Mouse (Mus musculus): ENCODE data around the gene Trafd1.
A peak's percentile ranks its signal among the peaks of the same experiment; 100 is the strongest.

Gene Trafd1

GRCm38 (mm10) chr5:121383857-121384756 lies 1.3 kb downstream of the Trafd1 start:
- DNase-seq, result peak; percentile 11 to 15

DNA sequence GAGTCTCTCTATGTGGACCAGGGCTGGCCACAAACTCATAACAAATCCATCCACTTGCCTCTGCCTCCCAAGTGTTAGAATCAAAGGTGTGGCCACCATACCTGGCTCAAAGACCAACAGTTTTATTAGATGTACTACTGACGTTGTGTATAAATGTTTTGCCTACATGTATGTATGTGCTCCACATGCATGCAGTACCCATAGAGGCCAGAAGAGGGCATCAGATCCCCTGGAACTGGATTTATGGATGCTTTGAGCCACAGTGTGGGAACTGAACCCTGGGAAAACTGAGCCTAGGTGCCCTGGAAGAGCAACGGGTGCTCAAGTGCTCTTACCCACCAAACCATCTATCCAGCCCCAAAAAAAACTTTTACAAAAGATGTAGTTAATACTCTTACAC lies 4.7 kb downstream of the Trafd1 start:
- peak; percentile 45 to 51 for DNase-seq

DNA sequence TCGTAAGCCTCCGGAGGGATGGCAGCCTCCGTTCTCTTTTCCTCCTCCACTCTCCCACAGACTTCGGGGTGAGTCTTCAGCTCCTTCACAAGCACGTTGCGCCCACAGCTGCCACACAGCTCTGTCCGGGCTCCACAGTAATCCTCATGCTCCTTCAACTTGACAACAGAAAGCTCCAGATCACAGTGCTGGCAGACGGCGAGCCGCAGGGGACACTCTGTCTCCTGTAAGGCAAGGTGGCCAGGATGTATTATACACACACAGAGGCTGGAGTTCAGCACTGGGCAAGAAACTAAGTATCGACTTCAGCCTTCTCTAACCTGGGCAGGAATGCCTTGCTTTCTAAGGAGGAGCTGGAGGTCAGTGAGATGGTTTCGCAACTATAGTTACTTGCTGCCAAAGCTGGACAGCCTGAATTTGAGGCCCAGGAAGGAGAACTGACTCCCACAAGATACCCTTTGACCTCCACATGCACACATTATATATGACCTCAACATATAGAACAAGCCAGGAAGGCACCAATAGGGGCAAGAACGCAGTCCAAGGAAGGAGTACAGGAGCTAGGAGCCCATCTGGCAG lies 6.7 kb downstream of the Trafd1 start:
- no peak for DNase-seq

GRCm38 (mm10) chr5:121376972-121377371 lies 8.5 kb downstream of the Trafd1 start:
- DNase-seq, result peak; percentile 68 to 69

- no peak for DNase-seq
Measured at GRCm38 (mm10) chr5:121374790-121375189, 10.6 kb downstream of the Trafd1 start.

- DNase-seq, result no peak
Measured at GRCm38 (mm10) chr5:121371712-121372111, 13.7 kb downstream of the Trafd1 start.

DNA sequence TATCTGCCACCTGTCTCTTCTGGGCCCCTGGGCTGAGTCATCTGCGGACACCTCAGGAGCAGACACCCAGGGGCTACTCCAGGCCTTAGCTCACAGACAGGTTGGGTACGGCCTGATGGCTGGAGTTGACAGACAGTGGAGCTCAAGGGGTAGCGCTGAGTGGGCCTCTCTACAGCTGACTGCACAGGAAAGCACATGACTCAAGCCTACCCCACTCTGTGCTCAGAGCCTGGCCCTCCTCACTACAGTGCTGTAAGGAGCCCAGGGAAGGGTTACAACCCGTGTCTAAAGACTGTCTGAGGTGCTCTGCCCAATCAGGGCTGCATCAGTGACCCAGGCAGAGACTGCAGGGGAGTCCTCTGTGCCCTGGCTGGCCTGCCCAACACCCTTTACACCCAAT lies 18.2 kb downstream of the Trafd1 start:
- no peak for DNase-seq

DNA sequence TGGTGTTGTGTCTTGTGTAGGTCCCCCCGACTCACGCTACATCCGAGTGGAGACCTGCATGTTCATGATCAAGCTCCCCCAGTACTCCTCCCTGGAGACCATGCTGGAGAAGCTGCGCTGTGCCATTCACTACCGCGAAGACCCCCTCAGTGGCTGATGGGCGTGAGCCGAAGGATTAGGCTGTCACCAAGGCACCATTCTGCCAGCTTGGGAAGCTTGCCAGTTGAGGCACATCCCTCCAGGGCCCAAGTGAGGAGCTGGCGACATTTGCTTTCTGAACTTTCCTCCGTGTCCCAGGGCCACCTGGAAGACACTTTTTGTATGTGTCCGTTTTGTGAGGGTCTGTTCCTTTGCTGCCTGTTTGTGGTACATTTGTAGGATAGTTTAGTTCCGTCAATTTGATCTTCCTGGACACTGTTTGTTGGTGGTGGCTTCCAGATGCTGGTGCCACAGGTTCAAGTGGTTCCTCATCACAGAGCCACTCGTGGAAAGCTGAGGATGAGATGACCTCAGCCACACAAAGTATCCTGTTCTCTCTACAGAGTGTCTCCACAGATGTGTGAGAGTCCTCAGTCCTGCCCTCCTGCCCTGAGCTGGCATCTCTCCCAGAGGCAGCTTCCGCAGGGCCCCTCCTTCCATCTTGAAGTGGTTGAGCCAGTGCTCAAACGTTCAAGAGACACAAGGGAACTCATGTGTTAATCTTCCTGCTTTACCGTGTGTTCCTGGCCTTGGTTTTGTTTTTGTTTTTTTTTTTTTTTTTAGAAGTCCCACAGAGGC lies 18.8 kb downstream of the Trafd1 start:
- no peak for DNase-seq

GRCm38 (mm10) chr5:121363441-121363840 lies 22.0 kb downstream of the Trafd1 start:
- DNase-seq, result no peak

- DNase-seq, result no peak
Measured at GRCm38 (mm10) chr5:121361696-121362095, 23.7 kb downstream of the Trafd1 start.

DNA sequence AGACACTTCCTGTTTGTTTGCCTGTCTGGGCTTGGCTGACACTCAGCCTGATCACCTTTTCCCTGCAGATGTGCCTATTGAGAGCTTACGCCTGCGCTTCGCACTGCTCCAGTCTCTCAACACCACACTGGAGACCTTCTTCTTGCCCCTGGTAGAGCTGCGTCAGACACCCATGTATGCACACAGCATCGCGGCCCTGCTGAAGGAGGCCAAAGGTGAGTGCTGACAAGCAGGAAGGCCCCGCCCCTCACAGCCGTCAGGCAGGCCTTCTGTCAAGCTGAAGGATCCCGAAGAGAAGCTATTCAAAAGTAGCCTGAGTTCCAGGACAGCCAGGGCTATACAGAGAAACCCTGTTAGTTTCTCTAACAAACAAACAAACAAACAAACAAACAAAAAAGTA lies 26.2 kb downstream of the Trafd1 start:
- no peak for DNase-seq

GRCm38 (mm10) chr5:121343997-121344396 lies 41.4 kb downstream of the Trafd1 start:
- no peak for DNase-seq

DNA sequence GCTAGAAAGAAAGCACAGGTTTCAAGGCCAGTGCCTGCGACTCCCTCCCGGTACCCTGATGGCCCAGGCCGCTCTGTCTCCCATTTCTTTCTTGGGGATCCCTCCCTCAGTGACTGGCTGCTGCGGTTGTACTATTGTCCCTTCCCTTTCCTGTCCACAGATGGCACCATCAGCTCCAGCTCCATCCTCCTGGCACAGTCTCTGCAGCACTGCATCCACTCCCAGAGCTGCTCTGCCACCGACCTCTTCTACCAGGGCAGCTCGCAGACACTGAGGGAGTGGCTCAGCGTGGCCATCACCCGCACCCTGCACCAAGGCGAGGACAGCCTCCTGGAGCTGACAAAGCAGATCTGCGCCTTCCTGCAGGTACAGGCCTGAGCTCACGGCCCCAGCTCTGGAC lies 42.9 kb downstream of the Trafd1 start:
- DNase-seq, result no peak

- DNase-seq, result no peak
Measured at GRCm38 (mm10) chr5:121340965-121341473, 44.4 kb downstream of the Trafd1 start.

GRCm38 (mm10) chr5:121339507-121340230 lies 45.8 kb downstream of the Trafd1 start:
- no peak for DNase-seq

GRCm38 (mm10) chr5:121336776-121337175 lies 48.7 kb downstream of the Trafd1 start:
- DNase-seq, result no peak

DNA sequence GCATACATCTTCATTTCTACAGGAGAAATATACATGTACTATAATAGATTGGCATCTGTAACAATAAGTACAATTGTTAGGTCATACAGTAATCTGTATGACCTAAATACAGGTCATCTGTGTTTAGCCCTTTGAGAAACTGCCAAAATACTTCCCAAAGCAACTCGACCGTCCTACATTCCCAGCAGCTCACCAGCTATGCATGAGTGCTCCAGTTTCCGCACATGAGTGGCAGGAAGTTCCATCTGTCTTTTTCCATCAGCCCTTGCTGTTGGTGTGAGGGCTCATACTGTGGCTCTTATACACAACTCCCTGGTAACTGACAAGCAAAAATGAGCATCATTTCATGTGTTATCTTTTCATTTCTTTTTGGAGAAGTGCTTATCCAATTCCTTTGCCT lies 49.4 kb downstream of the Trafd1 start:
- DNase-seq, result no peak

- DNase-seq, result no peak
Measured at GRCm38 (mm10) chr5:121335426-121335825, 50.0 kb downstream of the Trafd1 start.

DNA sequence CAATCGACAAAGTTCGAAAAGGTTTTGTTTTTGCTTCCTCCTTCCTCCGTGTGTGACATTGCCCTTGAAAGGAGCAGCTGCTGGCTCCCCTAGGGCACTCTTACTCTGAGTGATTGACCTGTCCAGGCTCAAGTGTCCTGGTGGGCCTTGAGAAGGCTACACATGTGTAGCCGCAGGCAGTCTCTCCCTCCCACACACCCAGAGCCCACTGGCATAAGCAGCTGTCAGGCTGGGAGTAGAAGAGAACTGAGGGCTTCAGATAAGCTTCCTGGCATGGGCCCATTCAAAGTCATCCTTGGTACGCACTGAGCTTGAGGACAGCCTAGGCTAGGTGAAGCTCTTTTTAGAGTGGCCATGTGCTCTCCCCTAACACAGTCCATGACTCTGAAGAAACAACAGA lies 51.0 kb downstream of the Trafd1 start:
- DNase-seq, result no peak

GRCm38 (mm10) chr5:121333976-121334375 lies 51.5 kb downstream of the Trafd1 start:
- DNase-seq, result no peak

- DNase-seq, result no peak
Measured at GRCm38 (mm10) chr5:121331731-121332130, 53.7 kb downstream of the Trafd1 start.

DNA sequence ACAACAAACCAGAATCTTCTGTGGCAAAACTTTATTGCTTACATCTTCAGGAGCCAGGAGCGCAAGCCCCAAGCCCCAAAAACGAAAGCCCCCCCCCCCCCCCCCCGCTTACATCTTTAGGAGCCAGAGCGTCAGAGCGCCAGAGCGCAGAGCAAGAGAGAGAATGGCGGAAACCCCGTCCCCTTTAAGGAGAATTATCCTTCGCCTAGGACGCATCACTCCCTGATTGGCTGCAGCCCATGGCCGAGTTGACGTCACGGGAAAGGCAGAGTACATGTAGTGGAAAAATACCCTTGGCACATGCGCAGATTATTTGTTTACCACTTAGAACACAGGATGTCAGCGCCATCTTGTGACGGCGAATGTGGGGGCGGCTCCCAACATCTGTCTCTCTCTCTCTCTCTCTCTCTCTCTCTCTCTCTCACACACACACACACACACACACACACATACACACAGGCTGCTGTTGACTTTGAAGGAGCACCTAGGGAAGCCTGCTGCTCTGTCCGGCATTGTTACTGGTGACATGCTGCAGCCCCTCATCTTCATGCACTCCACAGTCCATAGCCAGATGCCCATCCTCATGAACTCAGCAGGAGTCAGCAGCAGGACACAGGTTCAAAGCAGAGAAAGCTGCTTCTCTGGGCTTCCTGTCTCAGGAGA lies 55.1 kb downstream of the Trafd1 start:
- peak in 1 of 2 experiments; percentile 5 for DNase-seq
